Mouse (Mus musculus) G1E (cell line): ENCODE results near the gene Heg1. TPM values are rescaled to one million over a fixed set of nuclear protein-coding genes. Genes with fewer than 3 reads are reported as not detected.

Experiments
- ATAC-seq: 2 replicates; pipeline ENCODE4 v1.8.0; 2016; ENCODE audit warnings: mild to moderate bottlenecking; ENCODE audit not compliant: insufficient number of reproducible peaks, poor library complexity, low FRiP score, severe bottlenecking; ENCODE audit errors: extremely low read depth
- DNase-seq: peaks from one replicate; pipeline ENCODE4 v3.0.0; 2012; ENCODE audit warnings: low spot score
- H3K27me3 ChIP-seq: 2 replicates; pipeline ENCODE4 v1.6.1; 2012; ENCODE audit warnings: mild to moderate bottlenecking, low read length, inconsistent platforms; ENCODE audit not compliant: insufficient read depth
- H3K36me3 ChIP-seq: replicated peaks from 2 replicates; pipeline ENCODE3; 2012; ENCODE audit warnings: mild to moderate bottlenecking, inconsistent platforms
- H3K4me1 ChIP-seq: 2 replicates; pipeline ENCODE4 v1.6.1; 2012; ENCODE audit warnings: low read depth, low read length, inconsistent platforms, mixed read lengths; ENCODE audit not compliant: insufficient read depth
- H3K4me3 ChIP-seq: 2 replicates; pipeline ENCODE4 v1.5.1; 2012; ENCODE audit warnings: low read depth, mild to moderate bottlenecking, inconsistent platforms, low read length, moderate library complexity, mixed read lengths
- H3K9me3 ChIP-seq: replicated peaks from 2 replicates; pipeline ENCODE4 v1.6.1; 2012; ENCODE audit warnings: inconsistent platforms
- CTCF ChIP-seq: IDR thresholded peaks from 2 replicates; pipeline ENCODE4 v1.5.1; 2012; ENCODE audit warnings: low read depth, low read length, inconsistent platforms, mixed read lengths
- GATA1 ChIP-seq: IDR thresholded peaks from 2 replicates; pipeline ENCODE4 v1.6.1; 2012; ENCODE audit warnings: borderline replicate concordance, low read length, inconsistent platforms, mixed read lengths
- GATA2 ChIP-seq: IDR thresholded peaks from 2 replicates; pipeline ENCODE4 v1.6.1; 2012; ENCODE audit warnings: low read depth, low read length, inconsistent platforms, borderline replicate concordance
- POLR2AphosphoS5 ChIP-seq: IDR thresholded peaks from 2 replicates; pipeline ENCODE4 v1.6.1; 2012; ENCODE audit warnings: low read depth, low read length, inconsistent platforms; ENCODE audit not compliant: insufficient replicate concordance
- TAL1 ChIP-seq: conservative IDR thresholded peaks from 2 replicates; pipeline ENCODE4 v1.6.1; 2012; ENCODE audit warnings: low read depth, low read length, inconsistent platforms, mixed read lengths
- polyA plus RNA-seq: library from polyadenylated mRNA; stranded (reverse); fragments of >175 nt; gene quantifications from 2 replicates; pipeline ENCODE4 v1.2.3, GENCODE M21; 2012
- total RNA-seq, 2 experiments: library from RNA; stranded (forward) in 1 of 2; stranded (reverse) in 1 of 2; fragments of 200-1000 nt in 1 of 2; fragments of >200 nt in 1 of 2; fragmentation: Nextera tagmentation in 1 of 2; gene quantifications; 2 replicates each; pipeline ENCODE4 v1.2.3; 2014 to 2017

Gene Heg1
- total and polyA plus RNA-seq, 3 experiments, result 2.7 to 35.6 (median 5.4) TPM

DNA sequence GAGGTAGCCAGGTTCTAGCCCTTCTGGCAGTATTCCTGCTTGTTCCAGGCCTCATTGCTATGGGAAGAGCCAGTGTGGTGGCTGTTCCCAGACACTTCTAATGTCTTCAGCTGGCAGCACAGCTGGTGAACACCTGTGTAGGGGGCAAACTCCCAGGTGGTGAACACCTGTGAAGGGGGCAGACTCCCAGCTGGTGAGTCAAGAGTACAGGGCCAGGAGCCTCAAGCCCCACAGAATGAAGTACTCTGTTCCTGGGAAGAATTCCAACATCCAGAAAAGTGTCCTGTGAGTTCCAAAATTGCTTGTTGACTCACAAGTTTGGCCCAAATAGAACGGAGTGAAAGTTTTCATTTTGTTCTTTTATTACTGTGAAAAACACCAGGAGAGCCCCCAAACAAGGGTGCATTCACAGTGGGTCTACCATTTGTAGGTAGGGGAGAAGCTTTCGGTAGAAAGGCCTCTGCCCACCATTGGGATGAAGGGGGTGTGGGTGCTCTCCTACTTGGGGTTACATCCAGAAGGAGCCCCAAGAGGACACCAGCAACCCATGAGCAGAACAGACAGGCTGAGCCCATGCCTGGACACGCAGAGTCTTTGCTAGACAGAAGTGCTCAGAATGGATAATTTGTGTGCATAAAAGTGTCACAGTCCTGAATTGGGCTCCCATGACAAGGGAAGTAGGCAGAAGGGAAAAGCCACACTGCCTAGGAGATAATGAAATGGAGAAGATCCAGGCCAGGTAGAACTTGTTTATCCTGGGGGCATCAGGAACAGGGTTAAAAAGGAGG is 84.5 kb downstream of the Heg1 start:
- DNase-seq, result no peak
- no peak for ATAC-seq
- H3K36me3 ChIP-seq, result peaks cover 5% of the 10 kb centered on the region
- peaks cover 85% of the 10 kb centered on the region for H3K4me1 ChIP-seq
- no peaks in the 10 kb centered on the region for H3K27me3 ChIP-seq
- TF ChIP-seq CTCF, result no peak
- H3K9me3 ChIP-seq, result no peaks in the 10 kb centered on the region
- H3K4me3 ChIP-seq, result no peak overlapping the region

GRCm38 (mm10) chr16:33769848-33770247 is 85.7 kb downstream of the Heg1 start:
- DNase-seq, result no peak
- ATAC-seq, result peak; percentile 74
- no peak overlapping the region; the same call in 1 of the 2 replicates for H3K4me3 ChIP-seq
- no peaks in the 10 kb centered on the region for H3K9me3 ChIP-seq
- TF ChIP-seq GATA2 (no peak), TAL1 (no peak), POLR2AphosphoS5 (no peak)
- H3K4me1 ChIP-seq, result peaks cover 81% of the 10 kb centered on the region
- H3K36me3 ChIP-seq, result peaks cover 5% of the 10 kb centered on the region
- H3K27me3 ChIP-seq, result no peaks in the 10 kb centered on the region

GRCm38 (mm10) chr16:33770778-33771454 is 86.7 kb downstream of the Heg1 start:
- TF ChIP-seq CTCF, result no peak
- no peak for TF ChIP-seq GATA1
- TF ChIP-seq POLR2AphosphoS5, result no peak
- no peak for TF ChIP-seq TAL1
- no peak for TF ChIP-seq GATA2
- H3K9me3 ChIP-seq, result no peaks in the 10 kb centered on the region
- ATAC-seq, result no peak
- H3K27me3 ChIP-seq, result no peaks in the 10 kb centered on the region
- peaks cover 7% of the 10 kb centered on the region for H3K36me3 ChIP-seq
- DNase-seq, result no peak
- H3K4me3 ChIP-seq, result no peak overlapping the region
- H3K4me1 ChIP-seq, result peaks cover 80% of the 10 kb centered on the region

GRCm38 (mm10) chr16:33772809-33773208 is 88.6 kb downstream of the Heg1 start:
- DNase-seq (no peak), ATAC-seq (no peak)
- peaks cover 11% of the 10 kb centered on the region for H3K36me3 ChIP-seq
- H3K27me3 ChIP-seq, result no peaks in the 10 kb centered on the region
- no peaks in the 10 kb centered on the region for H3K9me3 ChIP-seq
- no peak overlapping the region for H3K4me3 ChIP-seq
- H3K4me1 ChIP-seq, result peaks cover 80% of the 10 kb centered on the region
- TF ChIP-seq POLR2AphosphoS5 (no peak), GATA1 (no peak), CTCF (no peak), TAL1 (no peak), GATA2 (no peak)

GRCm38 (mm10) chr16:33774972-33775371 is 90.8 kb downstream of the Heg1 start:
- DNase-seq, result no peak
- Histone ChIP-seq H3K4me3 (no peak overlapping the region), H3K27me3 (no peaks in the 10 kb centered on the region), H3K9me3 (no peaks in the 10 kb centered on the region), H3K4me1 (peaks cover 79% of the 10 kb centered on the region), H3K36me3 (peaks cover 16% of the 10 kb centered on the region)
- ATAC-seq, result no peak
- no peak for TF ChIP-seq TAL1
- TF ChIP-seq CTCF, result no peak
- no peak for TF ChIP-seq GATA2
- TF ChIP-seq GATA1, result no peak
- no peak for TF ChIP-seq POLR2AphosphoS5

DNA sequence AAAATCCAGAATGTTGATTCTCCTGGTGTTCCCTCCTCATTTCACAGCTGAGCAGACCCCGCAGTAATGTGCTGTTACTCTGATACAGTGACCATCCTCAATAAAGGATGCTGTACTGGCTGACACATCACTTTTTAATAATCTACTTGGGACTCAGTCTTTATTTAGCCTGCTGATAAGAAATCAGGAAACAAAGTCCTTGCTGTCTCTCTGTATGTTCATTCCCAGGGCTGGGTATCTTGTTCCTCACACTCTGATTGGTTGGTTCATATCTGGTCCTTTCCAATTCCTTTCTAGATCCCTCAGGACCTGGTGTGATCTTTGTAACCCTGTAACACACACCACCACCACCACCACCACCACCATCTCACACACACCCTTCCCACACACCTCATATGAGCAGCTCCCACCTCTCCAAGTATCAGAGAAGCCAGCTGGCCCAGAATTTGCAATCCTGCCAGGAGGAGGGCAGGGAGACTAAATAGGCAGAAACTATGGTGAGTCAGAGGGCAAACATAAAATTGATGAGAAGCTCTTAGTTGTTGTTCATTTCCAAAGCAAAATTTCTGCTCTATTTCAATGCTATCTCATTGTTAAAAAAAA is 91.7 kb downstream of the Heg1 start:
- Histone ChIP-seq H3K4me3 (no peak overlapping the region), H3K27me3 (no peaks in the 10 kb centered on the region), H3K9me3 (no peaks in the 10 kb centered on the region), H3K4me1 (peaks cover 77% of the 10 kb centered on the region), H3K36me3 (peaks cover 20% of the 10 kb centered on the region)
- no peak for TF ChIP-seq GATA1
- TF ChIP-seq GATA2, result no peak
- no peak for TF ChIP-seq TAL1
- no peak for TF ChIP-seq CTCF
- no peak for TF ChIP-seq POLR2AphosphoS5
- DNase-seq (no peak), ATAC-seq (no peak)
